Mouse (Mus musculus): ENCODE results near the gene Ctdspl.

The Ctdspl gene

DNA sequence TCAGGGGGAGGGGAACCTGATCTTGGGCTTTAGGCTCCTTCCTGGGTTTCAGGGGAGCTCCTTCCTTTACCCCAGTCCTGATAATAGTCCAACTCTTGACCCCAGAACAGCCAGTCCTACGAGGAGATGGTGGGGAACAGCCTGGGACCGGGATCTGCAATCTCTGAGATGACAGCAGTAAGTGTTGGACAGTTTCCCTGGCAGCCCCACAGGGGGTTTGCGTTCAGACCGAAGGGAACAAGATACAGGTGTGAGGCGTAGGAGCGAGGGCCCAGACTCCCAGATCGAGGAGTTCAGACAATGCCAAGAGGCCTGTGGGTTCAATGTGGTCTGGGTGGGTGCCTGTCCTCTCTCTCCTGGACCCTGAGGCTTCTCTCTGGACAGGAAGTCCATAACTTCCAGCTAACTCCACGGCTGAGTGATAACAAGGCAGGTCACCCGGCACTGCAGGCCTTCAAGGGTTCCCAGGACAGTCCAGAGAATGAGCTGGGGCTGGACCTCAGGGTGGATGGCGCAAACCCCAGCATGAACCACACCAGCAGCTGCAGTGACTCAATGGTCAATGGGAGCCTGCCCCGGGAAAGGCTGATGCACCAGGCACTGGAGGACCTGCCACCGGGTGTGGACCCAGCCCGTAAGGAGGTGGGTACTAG is 144.0 kb downstream of the Ctdspl start:
- DNase-seq, result no peak

DNA sequence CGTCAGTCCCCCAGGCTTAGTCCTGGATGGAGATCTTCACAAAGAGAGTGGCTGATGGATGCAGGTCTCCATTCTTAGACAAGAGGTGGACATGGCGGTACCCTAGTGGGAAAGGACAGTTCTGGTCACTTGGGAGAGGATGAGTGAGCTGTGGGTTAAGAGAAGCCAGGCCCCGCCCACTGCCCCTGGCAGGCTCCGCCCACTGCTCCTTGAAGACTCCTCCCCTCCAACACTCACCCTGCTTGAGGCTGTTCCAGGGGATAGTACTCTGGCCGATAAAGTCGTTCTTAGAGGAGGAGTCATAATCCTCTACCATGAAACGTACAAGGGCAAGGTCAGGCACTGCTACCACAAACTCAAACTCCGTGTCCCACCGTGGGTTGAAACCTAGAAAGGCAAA is 145.5 kb downstream of the Ctdspl start:
- no peak for DNase-seq

- no peak for DNase-seq
These were observed 147.1 kb downstream of the Ctdspl start for GRCm38 (mm10) chr9:119073184-119073895.

GRCm38 (mm10) chr9:119075685-119076084 is 149.4 kb downstream of the Ctdspl start:
- no peak for DNase-seq

- DNase-seq, result no peak
These were observed 153.9 kb downstream of the Ctdspl start for GRCm38 (mm10) chr9:119080040-119080675.

DNA sequence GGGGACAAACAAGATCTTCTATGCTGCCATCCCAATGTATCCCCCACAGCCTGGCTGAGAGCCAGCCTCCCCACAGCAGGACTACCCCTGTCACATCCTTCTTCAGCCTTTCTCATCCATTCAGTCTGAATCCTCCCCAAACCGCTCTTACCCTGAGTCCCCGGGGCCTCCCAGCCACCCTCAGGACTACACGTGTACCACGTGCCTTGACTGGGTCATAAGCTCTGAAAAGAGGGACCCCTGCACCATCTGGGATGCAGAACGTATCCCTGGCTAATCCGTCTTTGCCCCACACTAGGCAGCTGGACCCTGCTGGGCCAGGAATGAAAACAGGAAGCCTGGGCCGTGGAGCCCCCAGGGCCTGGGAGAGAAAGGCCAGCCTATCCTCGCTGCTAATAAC is 155.8 kb downstream of the Ctdspl start:
- no peak for DNase-seq

- DNase-seq, result no peak
These were observed 156.6 kb downstream of the Ctdspl start for GRCm38 (mm10) chr9:119082656-119083430.

DNA sequence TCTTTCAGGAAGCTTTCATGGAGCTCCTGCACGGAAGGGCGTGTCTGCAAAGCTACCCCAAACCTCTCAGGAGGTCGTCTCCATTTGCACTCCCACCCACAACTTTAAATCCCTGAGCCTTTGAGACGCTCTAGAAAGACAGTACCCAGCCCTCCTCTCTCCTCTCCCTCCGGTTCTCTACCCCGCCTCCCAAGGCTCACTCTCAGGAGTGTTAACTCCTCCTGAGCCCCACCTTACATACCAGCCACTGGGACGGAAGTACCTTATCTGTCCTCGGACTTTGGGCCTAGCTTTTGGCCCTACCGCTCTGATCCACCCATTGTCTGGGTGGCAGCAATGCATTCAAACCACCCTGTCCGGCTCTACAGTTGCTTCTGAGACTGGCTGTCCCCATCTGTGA is 157.7 kb downstream of the Ctdspl start:
- DNase-seq, result no peak

- DNase-seq, result no peak
These were observed 160.2 kb downstream of the Ctdspl start for GRCm38 (mm10) chr9:119086451-119086850.

- no peak for DNase-seq
These were observed 161.1 kb downstream of the Ctdspl start for GRCm38 (mm10) chr9:119087309-119087708.

GRCm38 (mm10) chr9:119088148-119088801 is 162.0 kb downstream of the Ctdspl start:
- DNase-seq, result peak; percentile 49 to 71

DNA sequence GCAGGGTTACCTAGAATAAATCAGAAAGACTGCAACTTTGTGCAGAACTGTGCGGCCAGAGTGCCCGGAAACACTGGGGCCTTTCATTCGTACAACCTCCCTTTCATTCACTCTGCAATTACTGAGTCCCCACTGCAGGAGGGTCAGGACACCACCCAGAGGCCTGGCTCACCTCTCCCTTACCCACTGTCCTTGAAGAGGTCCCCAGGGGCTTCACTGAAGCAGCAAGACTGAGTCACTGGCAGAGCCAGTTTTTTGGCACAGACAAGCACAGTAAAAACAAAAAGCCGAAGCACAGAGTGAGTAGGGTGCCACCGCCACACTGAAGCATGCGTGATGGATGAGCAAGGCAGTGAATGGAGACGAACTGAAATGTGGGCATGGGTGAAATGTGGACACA is 163.2 kb downstream of the Ctdspl start:
- no peak for DNase-seq

- DNase-seq, result no peak
These were observed 164.2 kb downstream of the Ctdspl start for GRCm38 (mm10) chr9:119090462-119090861.

DNA sequence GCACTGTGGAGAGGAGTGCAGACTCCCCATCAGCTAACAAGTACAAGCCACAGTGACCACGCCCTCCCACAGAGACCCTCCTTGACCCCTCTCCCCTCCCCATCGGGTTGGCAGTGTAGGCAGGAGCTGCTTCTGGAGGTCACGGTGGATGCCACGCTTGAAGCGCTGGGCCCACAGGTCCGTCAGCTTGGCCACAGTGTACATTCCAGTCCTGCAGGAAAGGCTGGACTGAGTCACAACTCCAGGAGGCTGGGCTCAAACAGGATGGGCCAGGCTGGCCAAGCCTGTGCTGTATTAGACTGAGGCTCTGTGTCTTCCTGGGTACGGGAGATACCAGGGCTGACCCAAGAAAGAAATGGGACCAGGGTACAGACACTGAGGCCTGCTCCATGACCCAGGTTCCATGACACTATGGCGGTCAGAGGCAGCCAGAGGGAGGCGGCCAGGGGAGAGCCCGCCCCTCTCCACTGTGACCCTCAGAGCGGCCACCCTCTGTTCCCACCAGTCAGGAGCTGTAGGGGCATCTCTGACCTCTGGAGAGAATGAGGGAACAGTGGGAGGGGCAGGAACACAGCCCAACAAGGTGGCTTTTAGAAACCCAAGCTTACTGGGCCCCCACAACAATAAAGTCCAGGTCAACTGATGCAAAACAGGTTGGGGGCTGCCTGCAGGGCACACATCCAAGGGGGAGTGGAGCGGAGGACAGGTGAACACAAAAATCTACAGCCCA is 165.5 kb downstream of the Ctdspl start:
- no peak for DNase-seq

GRCm38 (mm10) chr9:119092473-119093418 is 166.5 kb downstream of the Ctdspl start:
- peak; percentile 12 to 40 for DNase-seq

Data from cerebellum, adult 18-20 months (tissue).